Mouse (Mus musculus): ENCODE data around the gene Nsmce1. TPM values are rescaled to one million over a fixed set of nuclear protein-coding genes. Genes with fewer than 3 reads are reported as not detected.

The Nsmce1 gene
- total and polyA plus RNA-seq, 3 experiments = 58.1 to 59.2 TPM; not detected in 1

DNA sequence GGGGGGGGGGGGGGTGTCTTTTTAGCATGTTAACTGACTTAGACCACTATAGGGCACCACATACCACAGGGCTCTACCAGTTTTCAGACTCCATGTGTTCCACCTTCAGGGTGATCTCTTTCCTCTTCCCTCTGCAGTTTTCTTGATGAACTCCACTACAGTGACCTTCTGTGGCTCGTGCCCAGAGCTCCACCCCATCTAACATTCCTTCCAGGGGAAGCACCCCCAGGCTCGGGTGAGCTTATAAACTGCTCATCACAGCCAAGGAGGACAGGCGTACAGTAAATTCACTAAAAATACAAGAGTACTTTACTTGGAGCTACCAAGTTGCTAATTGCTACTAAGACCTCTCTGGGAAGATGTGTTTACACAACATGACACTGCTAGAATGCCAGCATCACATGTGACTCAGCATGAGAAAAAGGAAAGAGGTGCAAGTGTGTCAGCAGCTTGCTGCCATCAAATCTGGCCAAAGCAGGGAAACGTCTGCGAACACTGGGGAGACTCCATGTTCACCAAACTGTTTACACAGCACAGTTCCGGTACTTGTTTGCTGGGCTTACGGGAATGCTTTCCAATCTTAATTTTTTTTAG, 12.9 kb downstream of the Nsmce1 start:
- no peaks in the 10 kb centered on the region for H3K4me1 ChIP-seq (ENCODE audit: control insufficient read depth in 1 of 2, insufficient read depth in 2 of 2, low read length in 2 of 2)
- no peak for DNase-seq (ENCODE audit: low read depth, low spot score)
- TF ChIP-seq TAL1 (IDR thresholded peaks at IDR 0.05; ENCODE audit: low read length) (no peak), ZNF384 (IDR thresholded peaks at IDR 0.05; ENCODE audit: low read depth, low read length) (no peak), MXI1 (IDR thresholded peaks at IDR 0.05; ENCODE audit: low read depth, low read length) (no peak), CHD1 (IDR thresholded peaks at IDR 0.05; ENCODE audit: low read depth, low read length) (no peak), POLR2AphosphoS2 (IDR thresholded peaks at IDR 0.05; ENCODE audit: low read length) (no peak), MYB (IDR thresholded peaks at IDR 0.05; ENCODE audit: low read depth, low read length) (no peak), TBP (IDR thresholded peaks at IDR 0.05; ENCODE audit: low read depth, low read length) (no peak), E2F4 (IDR thresholded peaks at IDR 0.05; ENCODE audit: borderline replicate concordance, low read depth, low read length) (no peak), BHLHE40 (IDR thresholded peaks at IDR 0.05; ENCODE audit: borderline replicate concordance, low read depth, low read length) (no peak), EP300 (IDR thresholded peaks at IDR 0.05; ENCODE audit: low read depth in 1 of 2, low read length in 2 of 2) (no peak), RCOR1 (IDR thresholded peaks at IDR 0.05; ENCODE audit: low read depth, low read length) (no peak), USF1 (IDR thresholded peaks at IDR 0.05; ENCODE audit: low read depth, low read length) (no peak), JUND (IDR thresholded peaks at IDR 0.05; ENCODE audit: low read depth, low read length) (no peak), POLR2A (IDR thresholded peaks at IDR 0.05; ENCODE audit: control insufficient read depth in 1 of 2, insufficient read depth in 1 of 2, low read depth in 1 of 2, low read length in 2 of 2, poor library complexity in 1 of 2) (no peak)
- H3K27ac ChIP-seq (ENCODE audit: control insufficient read depth, low read depth, low read length) = no peak overlapping the region
- no peak overlapping the region for H3K4me3 ChIP-seq (ENCODE audit: control insufficient read depth in 1 of 2, insufficient read depth in 1 of 2, low read depth in 2 of 2, low read length in 2 of 2)
- H3K79me2 ChIP-seq (ENCODE audit: control insufficient read depth, insufficient read depth, low read length, poor library complexity) = no peaks in the 10 kb centered on the region
- no peaks in the 10 kb centered on the region; a peak in 1 of 4 replicates for H3K36me3 ChIP-seq (ENCODE audit: control insufficient read depth in 1 of 2, insufficient read depth in 2 of 2, low read length in 2 of 2)
- no peaks in the 10 kb centered on the region for H3K9me3 ChIP-seq (replicated peaks; ENCODE audit: insufficient read depth, low read length)
- H3K9ac ChIP-seq (ENCODE audit: control insufficient read depth, low read depth, low read length, poor library complexity, severe bottlenecking) = no peak overlapping the region
- H3K27me3 ChIP-seq (ENCODE audit: control insufficient read depth in 1 of 2, insufficient read depth in 2 of 2, low read length in 2 of 2) = no peaks in the 10 kb centered on the region

- Histone ChIP-seq H3K9me3 (replicated peaks; ENCODE audit: insufficient read depth, low read length) (no peaks in the 10 kb centered on the region), H3K36me3 (ENCODE audit: control insufficient read depth in 1 of 2, insufficient read depth in 2 of 2, low read length in 2 of 2) (peaks cover 0 to 20% of the 10 kb centered on the region in 2 experiments; a peak in 2 of 4 replicates), H3K27me3 (ENCODE audit: control insufficient read depth in 1 of 2, insufficient read depth in 2 of 2, low read length in 2 of 2) (no peaks in the 10 kb centered on the region), H3K79me2 (ENCODE audit: control insufficient read depth, insufficient read depth, low read length, poor library complexity) (no peaks in the 10 kb centered on the region), H3K27ac (ENCODE audit: control insufficient read depth, low read depth, low read length) (no peak overlapping the region), H3K9ac (ENCODE audit: control insufficient read depth, low read depth, low read length, poor library complexity, severe bottlenecking) (no peak overlapping the region), H3K4me3 (ENCODE audit: control insufficient read depth in 1 of 2, insufficient read depth in 1 of 2, low read depth in 2 of 2, low read length in 2 of 2) (no peak overlapping the region), H3K4me1 (ENCODE audit: control insufficient read depth in 1 of 2, insufficient read depth in 2 of 2, low read length in 2 of 2) (peaks cover 0 to 18% of the 10 kb centered on the region in 2 experiments)
- no peak for DNase-seq (ENCODE audit: low read depth, low spot score)
- TF ChIP-seq EP300 (IDR thresholded peaks at IDR 0.05; ENCODE audit: low read depth in 1 of 2, low read length in 2 of 2) (no peak), ELF1 (IDR thresholded peaks at IDR 0.05; ENCODE audit: low read depth, low read length) (no peak), POLR2AphosphoS5 (IDR thresholded peaks at IDR 0.05; ENCODE audit: borderline replicate concordance, low read depth, low read length) (no peak), KAT2A (conservative IDR thresholded peaks at IDR 0.05; ENCODE audit: low read depth, low read length) (no peak)
These were observed 15.7 kb downstream of the Nsmce1 start for GRCm38 (mm10) chr7:125475601-125476251.
